Mouse (Mus musculus) heart, embryonic 16.5 days (tissue): ENCODE data around the gene Frmd8. TPM values are rescaled to one million over a fixed set of nuclear protein-coding genes. Genes with fewer than 3 reads are reported as not detected.
A peak's percentile ranks its signal among the peaks of the same experiment; 100 is the strongest.

Experiments
- ATAC-seq: fragments of 200-750 bp; cut with Nextera tagmentation; replicated peaks from 2 replicates; pipeline ENCODE4 v1.8.0; 2017; ENCODE audit warnings: moderate number of reproducible peaks; ENCODE audit not compliant: insufficient read depth, low FRiP score; ENCODE audit errors: extremely low read depth
- H3K27ac ChIP-seq: fragments of 300-500 bp; sonication (generic); 2 replicates; pipeline ENCODE4 v1.5.1; 2014; ENCODE audit warnings: mild to moderate bottlenecking, low read length, control low read depth, moderate library complexity
- H3K27me3 ChIP-seq: fragments of 300-500 bp; sonication (generic); 2 replicates; pipeline ENCODE4 v1.6.1; 2014; ENCODE audit warnings: low read length, mixed read lengths; ENCODE audit not compliant: control insufficient read depth, insufficient read depth
- H3K36me3 ChIP-seq: fragments of 300-500 bp; sonication (generic); 2 replicates; pipeline ENCODE4 v1.6.1; 2014; ENCODE audit not compliant: control insufficient read depth, insufficient read depth
- H3K4me1 ChIP-seq: fragments of 300-500 bp; sonication (generic); 2 replicates; pipeline ENCODE4 v1.6.1; 2014; ENCODE audit warnings: low read length, mixed read lengths; ENCODE audit not compliant: control insufficient read depth, insufficient read depth
- H3K4me2 ChIP-seq: fragments of 300-500 bp; sonication (generic); 2 replicates; pipeline ENCODE4 v1.6.1; 2014; ENCODE audit warnings: low read depth, mild to moderate bottlenecking, control low read depth, low read length
- H3K4me3 ChIP-seq: fragments of 300-500 bp; sonication (generic); 2 replicates; pipeline ENCODE4 v1.5.1; 2014; ENCODE audit warnings: mild to moderate bottlenecking, control low read depth, low read length
- H3K9ac ChIP-seq: fragments of 300-500 bp; sonication (generic); 2 replicates; pipeline ENCODE4 v1.6.1; 2014; ENCODE audit warnings: low read length, control low read depth
- H3K9me3 ChIP-seq: fragments of 300-500 bp; sonication (generic); replicated peaks from 2 replicates; pipeline ENCODE4 v1.6.1; 2016; ENCODE audit warnings: low read length; ENCODE audit not compliant: control insufficient read depth
- WGBS: fragments of 180-500 bp; shearing (Covaris S2); extraction: QIAGEN DNeasy Blood & Tissue Kit; methylation state at CpG from one replicate; pipeline ENCODE4 v1.1.7; 2014; 5-methylcytosine and 5-hydroxymethylcytosine counted together
- polyA plus RNA-seq: library from polyadenylated mRNA; unstranded; fragments of >200 nt; fragmentation: Nextera tagmentation; extraction: Ambion mirVana; gene quantifications from 2 replicates; pipeline ENCODE4 v1.2.1, GENCODE M21; 2015

The Frmd8 gene
- polyA plus RNA-seq, 1 experiment from 2014 or later, result 33.6 TPM

DNA sequence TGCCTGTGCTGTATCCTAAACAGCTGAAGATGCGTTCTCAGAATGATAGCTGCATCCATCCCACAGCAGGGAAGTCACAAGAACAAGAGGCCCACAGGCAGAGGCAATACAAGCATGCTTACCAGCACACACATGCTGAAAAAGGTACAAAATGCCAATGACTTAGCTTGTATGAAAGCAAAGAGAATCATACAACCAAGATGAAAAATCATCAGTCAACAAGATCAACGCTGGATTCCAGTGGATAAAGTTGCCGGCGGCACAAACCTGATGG is 36.2 kb downstream of the Frmd8 start:
- Histone ChIP-seq H3K9me3 (no peaks in the 10 kb centered on the region), H3K9ac (no peak overlapping the region), H3K36me3 (no peaks in the 10 kb centered on the region), H3K4me2 (no peak overlapping the region), H3K4me3 (no peak overlapping the region), H3K27ac (no peak overlapping the region), H3K4me1 (peaks cover 52% of the 10 kb centered on the region), H3K27me3 (no peaks in the 10 kb centered on the region)
- WGBS, result 90% methylated on average over 4 of the region's 4 CpGs
- ATAC-seq, result no peak

DNA sequence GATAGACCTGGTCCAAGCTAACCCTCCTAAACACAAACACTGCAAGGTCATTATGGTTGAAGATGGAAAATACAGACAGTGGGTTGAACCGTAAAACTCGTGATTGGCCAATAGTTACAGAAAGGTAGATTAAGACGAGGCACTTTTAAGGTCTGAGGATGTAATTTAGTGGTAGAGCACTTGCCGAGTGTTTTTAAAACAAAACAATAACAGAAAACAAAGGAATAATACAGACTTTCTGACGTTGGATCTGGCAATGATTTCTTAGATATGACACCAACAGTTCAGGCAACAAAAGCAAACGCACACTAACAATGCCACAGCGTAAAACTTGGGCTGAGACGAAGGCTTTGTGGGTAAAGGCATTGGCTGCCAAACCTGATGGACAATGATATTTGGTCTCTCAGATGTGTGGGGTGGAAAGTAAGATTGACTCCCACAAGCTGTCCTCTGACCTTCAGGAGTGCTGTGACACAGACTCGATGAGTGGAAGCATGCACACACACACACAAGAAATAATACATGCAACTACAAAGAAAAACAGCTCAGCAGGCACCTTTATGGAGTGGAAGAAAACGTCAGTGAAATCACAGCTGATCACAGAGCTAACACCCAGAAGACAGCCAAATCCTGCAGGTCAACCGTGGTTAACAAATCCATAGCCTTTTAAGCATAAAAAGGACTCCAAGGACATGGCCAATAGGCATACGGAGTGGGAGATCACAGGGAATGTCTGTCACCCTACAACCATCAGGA is 36.8 kb downstream of the Frmd8 start:
- H3K4me2 ChIP-seq, result no peak overlapping the region
- H3K27ac ChIP-seq, result no peak overlapping the region
- no peak overlapping the region for H3K9ac ChIP-seq
- H3K36me3 ChIP-seq, result no peaks in the 10 kb centered on the region
- ATAC-seq, result no peak
- H3K9me3 ChIP-seq, result no peaks in the 10 kb centered on the region
- 80% methylated on average over 12 of the region's 12 CpGs for WGBS
- H3K4me1 ChIP-seq, result peaks cover 48% of the 10 kb centered on the region
- H3K27me3 ChIP-seq, result no peaks in the 10 kb centered on the region
- no peak overlapping the region for H3K4me3 ChIP-seq

DNA sequence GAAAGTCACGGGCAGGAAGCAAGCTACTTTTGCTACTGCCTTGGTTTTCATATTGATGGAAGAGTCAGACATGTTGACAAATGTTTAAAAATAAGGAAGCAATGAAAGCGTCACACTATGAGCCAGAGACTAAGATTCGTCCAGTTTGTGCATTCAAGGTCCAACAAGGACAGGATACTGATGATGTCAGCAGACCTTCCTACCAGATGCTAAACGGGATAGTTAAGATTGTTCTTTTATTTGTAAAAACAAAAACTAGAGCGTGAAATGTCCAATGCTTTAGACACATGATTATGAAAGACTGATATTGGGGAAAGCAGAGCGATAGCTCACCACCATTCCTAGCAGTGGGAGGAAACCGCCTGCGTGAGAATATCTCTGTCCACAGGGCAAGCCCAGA is 37.5 kb downstream of the Frmd8 start:
- no peaks in the 10 kb centered on the region for H3K36me3 ChIP-seq
- no peak overlapping the region for H3K4me3 ChIP-seq
- WGBS, result 55% methylated on average over 8 of the region's 8 CpGs
- no peak for ATAC-seq
- no peaks in the 10 kb centered on the region for H3K27me3 ChIP-seq
- peak overlapping the region; percentile 55 for H3K27ac ChIP-seq
- no peaks in the 10 kb centered on the region for H3K9me3 ChIP-seq
- H3K4me2 ChIP-seq, result no peak overlapping the region
- H3K4me1 ChIP-seq, result peaks cover 47% of the 10 kb centered on the region
- H3K9ac ChIP-seq, result peak overlapping the region; percentile 14; the same call in 1 of the 2 replicates

DNA sequence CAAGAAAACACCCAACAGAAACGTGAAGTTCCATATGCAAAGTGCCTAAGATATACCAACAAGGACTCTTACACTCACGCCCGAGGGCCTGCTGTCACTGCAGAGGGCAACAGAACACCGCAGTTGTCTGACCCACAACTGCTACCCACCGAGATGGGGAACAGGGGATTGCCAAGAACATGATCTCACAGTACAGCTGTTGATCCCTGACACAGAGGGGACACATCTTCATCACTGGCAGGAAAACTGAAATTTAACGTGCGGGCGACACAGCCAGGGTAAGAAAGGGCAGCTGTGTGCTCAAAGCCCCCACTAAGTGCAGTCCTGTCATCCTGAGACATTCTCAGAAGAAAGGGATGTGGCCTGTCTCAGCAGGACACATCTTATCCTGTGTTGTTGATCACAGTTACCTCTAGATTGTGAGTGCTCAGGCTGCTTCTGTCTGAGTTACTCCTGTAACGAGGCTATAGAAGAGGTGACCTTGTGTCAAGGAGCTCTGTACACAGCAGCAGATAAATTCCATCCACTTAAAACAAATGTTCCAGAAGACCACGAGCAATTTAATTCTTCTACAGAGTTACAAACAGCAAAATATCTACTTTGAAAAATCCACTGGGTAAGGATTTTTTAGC is 38.0 kb downstream of the Frmd8 start:
- Histone ChIP-seq H3K4me3 (no peak overlapping the region), H3K9me3 (no peaks in the 10 kb centered on the region), H3K36me3 (no peaks in the 10 kb centered on the region), H3K4me1 (peaks cover 42% of the 10 kb centered on the region), H3K27me3 (no peaks in the 10 kb centered on the region), H3K9ac (peak overlapping the region; percentile 14; the same call in 1 of the 2 replicates), H3K27ac (peak overlapping the region; percentile 55), H3K4me2 (no peak overlapping the region)
- no peak for ATAC-seq
- WGBS, result 61% methylated on average over 10 of the region's 10 CpGs

DNA sequence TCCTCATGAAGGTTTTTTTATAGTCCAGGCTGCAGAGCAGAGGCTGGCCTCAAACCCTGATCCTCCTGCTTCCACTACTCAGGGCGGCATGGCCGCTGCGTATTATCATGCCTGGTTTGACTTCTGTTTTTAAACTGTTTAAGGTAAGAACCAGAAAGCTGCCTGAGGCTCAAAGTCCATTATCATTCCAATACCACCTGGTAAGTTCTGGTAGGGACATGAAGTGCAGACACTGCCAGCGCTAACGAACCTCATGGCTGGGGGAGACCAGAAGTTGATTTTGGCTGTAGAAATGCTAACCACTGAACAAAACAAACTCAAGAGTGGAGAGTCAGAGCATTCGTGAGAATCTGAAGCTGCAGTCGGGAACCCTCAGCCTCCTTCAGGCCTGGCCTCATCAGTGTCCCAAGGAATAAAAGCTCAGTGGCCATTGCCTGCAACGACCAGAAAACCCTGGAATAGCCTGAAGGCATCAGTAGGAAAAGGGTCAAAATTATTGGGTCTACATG is 39.1 kb downstream of the Frmd8 start:
- no peak overlapping the region for H3K27ac ChIP-seq
- WGBS, result 85% methylated on average over 8 of the region's 8 CpGs
- no peaks in the 10 kb centered on the region for H3K27me3 ChIP-seq
- no peaks in the 10 kb centered on the region for H3K36me3 ChIP-seq
- peaks cover 32% of the 10 kb centered on the region for H3K4me1 ChIP-seq
- no peak for ATAC-seq
- no peak overlapping the region for H3K9ac ChIP-seq
- no peak overlapping the region for H3K4me3 ChIP-seq
- H3K4me2 ChIP-seq, result no peak overlapping the region
- H3K9me3 ChIP-seq, result no peaks in the 10 kb centered on the region

DNA sequence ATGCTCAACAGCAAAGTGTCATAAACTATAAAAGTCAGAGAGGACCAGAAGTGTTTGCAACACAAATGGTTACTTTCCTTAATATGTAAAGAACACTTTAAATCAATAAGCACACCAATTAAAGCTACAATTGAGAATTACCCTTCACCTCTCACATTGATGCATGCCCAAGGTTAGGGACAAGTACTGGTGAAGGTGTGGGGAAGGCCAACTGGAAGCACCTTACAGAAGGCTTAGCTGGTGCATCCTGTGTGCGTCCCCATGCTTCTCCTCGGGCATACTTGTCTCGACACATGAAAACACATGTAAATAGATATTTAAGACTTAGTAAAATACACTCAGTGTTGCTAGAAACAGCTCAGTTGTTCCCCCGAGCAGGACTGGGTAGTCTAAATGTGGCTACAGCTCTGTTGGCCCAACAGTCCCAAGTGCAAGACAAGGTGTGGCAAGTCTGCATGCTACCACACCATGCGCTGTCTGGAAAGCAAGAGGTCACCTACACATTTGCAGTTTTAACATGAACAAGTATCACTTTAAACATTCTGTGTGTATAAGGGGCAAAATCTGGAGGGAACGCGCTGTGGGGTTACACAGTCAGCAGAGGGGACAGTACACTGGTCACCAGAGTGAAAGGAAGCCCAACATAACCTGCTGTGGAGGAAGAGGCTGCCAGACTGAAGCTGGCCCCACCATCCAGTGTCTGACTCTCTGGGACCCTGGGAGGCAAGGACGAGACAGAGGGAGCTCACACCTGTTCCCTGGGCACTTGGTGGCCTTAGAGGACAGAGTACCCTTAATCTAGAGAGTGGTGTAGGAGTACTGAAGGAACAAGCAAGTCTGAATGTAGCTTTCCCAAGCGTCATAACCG is 39.8 kb downstream of the Frmd8 start:
- Histone ChIP-seq H3K4me2 (no peak overlapping the region), H3K9me3 (no peaks in the 10 kb centered on the region), H3K27me3 (no peaks in the 10 kb centered on the region), H3K27ac (no peak overlapping the region), H3K9ac (no peak overlapping the region), H3K4me3 (no peak overlapping the region), H3K4me1 (peaks cover 26% of the 10 kb centered on the region), H3K36me3 (no peaks in the 10 kb centered on the region)
- no peak for ATAC-seq
- WGBS, result 89% methylated on average over 10 of the region's 10 CpGs

DNA sequence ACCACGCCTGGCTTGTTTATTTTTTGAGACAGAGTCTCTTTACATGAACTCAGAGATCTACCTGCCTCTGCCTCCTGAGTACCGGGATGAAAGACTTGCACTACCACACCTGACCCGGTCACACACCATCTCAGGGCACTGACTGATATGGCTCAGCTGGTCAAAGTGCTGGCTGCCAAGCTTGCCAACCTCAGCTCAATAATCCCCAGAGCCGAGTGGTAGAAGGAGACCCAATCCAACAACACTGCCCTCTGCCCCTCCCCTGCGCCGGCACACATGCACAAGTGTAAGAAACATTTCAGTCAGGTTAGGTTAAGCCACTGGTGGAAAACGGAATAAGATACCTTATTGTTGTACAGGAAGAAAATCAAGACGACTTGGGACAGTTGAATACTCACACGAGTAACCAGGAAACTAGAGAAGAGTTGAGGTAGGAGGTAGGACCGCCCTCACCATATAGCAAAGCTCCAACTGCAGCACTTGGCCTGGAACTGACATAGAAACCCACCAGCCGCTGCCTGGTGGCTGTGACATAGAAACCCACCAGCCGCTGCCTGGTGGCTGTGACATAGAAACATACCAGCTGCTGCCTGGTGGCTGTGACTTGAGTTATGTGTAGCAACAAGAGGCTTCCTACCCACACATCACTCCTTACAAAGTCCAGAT is 40.7 kb downstream of the Frmd8 start:
- Histone ChIP-seq H3K9me3 (no peaks in the 10 kb centered on the region), H3K36me3 (no peaks in the 10 kb centered on the region), H3K27ac (no peak overlapping the region), H3K9ac (no peak overlapping the region), H3K27me3 (no peaks in the 10 kb centered on the region), H3K4me1 (peaks cover 18% of the 10 kb centered on the region), H3K4me2 (no peak overlapping the region), H3K4me3 (no peak overlapping the region)
- 83% methylated on average over 12 of the region's 12 CpGs for WGBS
- no peak for ATAC-seq

DNA sequence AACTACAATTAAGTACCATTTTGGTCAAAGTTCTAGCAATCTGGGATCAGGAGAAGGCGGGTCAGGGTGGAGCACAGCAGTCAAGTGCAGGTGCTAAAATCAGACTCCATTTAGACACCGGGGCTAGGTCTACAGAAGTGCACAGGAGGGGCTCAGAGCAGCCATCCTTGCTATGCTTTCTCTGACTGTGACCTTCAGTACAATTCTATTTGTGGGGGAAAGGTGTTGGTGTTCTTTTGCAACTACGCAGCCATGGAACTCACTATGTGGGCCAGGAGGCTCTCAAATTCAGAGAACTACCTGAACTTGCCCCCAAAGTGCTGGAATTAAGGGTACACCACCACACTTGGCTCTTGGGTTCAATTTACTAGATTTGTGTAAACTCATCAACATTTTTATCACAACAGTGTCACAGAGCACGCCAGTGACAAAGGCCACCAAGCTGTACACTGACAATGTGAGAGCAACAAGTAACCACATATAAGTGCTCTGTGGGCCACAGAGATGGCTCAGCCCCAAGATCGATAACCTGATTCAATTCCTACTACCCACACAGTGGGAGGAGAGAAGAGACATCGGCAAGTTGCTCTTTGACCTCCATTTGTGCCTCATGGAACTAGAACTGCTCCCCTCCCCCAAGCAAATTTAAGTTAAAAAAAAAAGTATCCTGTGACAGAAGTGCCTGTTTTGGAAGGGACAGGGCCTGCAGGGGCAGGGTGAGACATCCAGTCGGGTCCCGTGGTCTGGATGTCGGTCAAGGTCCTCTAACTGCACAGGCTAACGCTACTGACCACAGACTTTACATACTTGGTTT is 41.6 kb downstream of the Frmd8 start:
- no peak overlapping the region for H3K27ac ChIP-seq
- 87% methylated on average over 10 of the region's 10 CpGs for WGBS

More for the DNA sequence above, 41.6 kb downstream of the Frmd8 start:
- H3K4me1 ChIP-seq, result peaks cover 18% of the 10 kb centered on the region
- H3K27me3 ChIP-seq, result no peaks in the 10 kb centered on the region
- no peak overlapping the region for H3K4me2 ChIP-seq
- no peak overlapping the region for H3K4me3 ChIP-seq
- H3K36me3 ChIP-seq, result no peaks in the 10 kb centered on the region
- H3K9me3 ChIP-seq, result no peaks in the 10 kb centered on the region
- no peak overlapping the region for H3K9ac ChIP-seq
- no peak for ATAC-seq
